Mouse (Mus musculus) bone marrow, adult 2 months (tissue): ENCODE results near the gene Capns2. TPM values are rescaled to one million over a fixed set of nuclear protein-coding genes. Genes with fewer than 3 reads are reported as not detected.

ENCODE experiments used
- H3K27ac ChIP-seq: fragments of 200-500 bp; 2 replicates; pipeline ENCODE4 v1.5.1; 2012; ENCODE audit warnings: low read depth, mild to moderate bottlenecking, control low read depth, inconsistent platforms, low read length; ENCODE audit not compliant: control insufficient read depth, poor library complexity, insufficient read depth
- H3K4me1 ChIP-seq: fragments of 200-500 bp; 2 replicates; pipeline ENCODE4 v1.6.1; 2011; ENCODE audit warnings: low read length; ENCODE audit not compliant: control insufficient read depth, insufficient read depth
- H3K4me3 ChIP-seq: fragments of 200-500 bp; replicated peaks from 2 replicates; pipeline ENCODE3; 2011; ENCODE audit warnings: mild to moderate bottlenecking, low read depth, low read length, control low read depth; ENCODE audit not compliant: control insufficient read depth
- CTCF ChIP-seq: fragments of 200-500 bp; IDR thresholded peaks from 2 replicates; pipeline ENCODE4 v1.5.1; 2011; ENCODE audit warnings: low read length, control low read depth; ENCODE audit not compliant: control insufficient read depth, insufficient read depth
- POLR2A ChIP-seq: fragments of 200-500 bp; IDR thresholded peaks from 2 replicates; pipeline ENCODE4 v1.6.1; 2011; ENCODE audit warnings: low read depth, mild to moderate bottlenecking, control low read depth, low read length, borderline replicate concordance; ENCODE audit not compliant: control insufficient read depth
- WGBS: fragments of 180-500 bp; shearing (Covaris S2); methylation state at CpG from one replicate; pipeline ENCODE4 v1.1.7; 2018; 5-methylcytosine and 5-hydroxymethylcytosine counted together
- polyA plus RNA-seq: library from polyadenylated mRNA; stranded (reverse); fragments of >200 nt; gene quantifications from 2 replicates; pipeline ENCODE4 v1.2.4, GENCODE M21; 2011; ENCODE audit warnings: low replicate concordance; ENCODE audit not compliant: missing spikeins, insufficient read depth, insufficient read length

The Capns2 gene
- polyA plus RNA-seq, 1 experiment, result 2.0 TPM

DNA sequence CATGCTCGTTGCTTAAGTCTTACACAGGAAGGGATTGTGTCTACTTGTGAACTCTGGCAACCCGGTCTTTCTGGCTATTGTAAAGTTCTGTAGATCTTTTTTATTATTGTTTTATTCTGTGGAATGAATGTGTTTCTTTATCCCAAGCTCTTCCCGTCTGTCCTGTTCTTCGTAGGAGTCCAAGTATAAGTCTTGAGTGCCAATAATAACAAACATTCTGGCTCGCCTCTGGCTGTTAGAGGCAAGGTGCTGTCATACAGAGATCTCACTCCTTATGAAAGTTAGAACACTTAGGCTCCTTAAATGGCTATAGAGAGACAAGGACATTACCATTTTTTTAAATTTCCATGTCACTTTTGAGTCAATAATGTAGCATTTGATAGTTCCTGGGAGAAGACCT, 4.6 kb upstream of the Capns2 start:
- Histone ChIP-seq H3K27ac (no peak overlapping the region), H3K4me1 (no peaks in the 10 kb centered on the region), H3K4me3 (no peak overlapping the region)
- TF ChIP-seq CTCF (no peak), POLR2A (no peak)
- WGBS, result 74% methylated on average over 5 of the region's 5 CpGs

DNA sequence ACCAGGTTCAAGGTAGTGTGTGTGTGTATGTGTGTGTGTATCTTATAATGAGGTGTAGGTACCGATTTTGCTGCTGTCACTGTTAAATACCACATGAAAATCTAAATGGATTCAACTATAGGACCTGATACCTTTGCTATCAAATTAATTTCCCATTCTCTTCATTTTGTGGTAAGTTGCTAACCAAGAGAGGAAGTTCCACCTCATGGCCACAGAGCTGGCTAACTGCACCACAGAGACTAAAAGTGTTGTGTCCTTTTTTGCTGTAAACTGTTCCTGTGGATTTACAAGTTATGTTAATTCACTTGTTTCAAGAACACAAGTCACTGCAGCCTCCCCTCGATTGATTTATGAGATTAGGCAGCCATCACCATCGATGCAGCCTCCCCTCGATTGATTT, 3.4 kb upstream of the Capns2 start:
- 27% methylated on average over 4 of the region's 4 CpGs for WGBS
- no peak overlapping the region for H3K27ac ChIP-seq
- no peak overlapping the region for H3K4me3 ChIP-seq
- H3K4me1 ChIP-seq, result no peaks in the 10 kb centered on the region
- TF ChIP-seq CTCF, result no peak
- no peak for TF ChIP-seq POLR2A

DNA sequence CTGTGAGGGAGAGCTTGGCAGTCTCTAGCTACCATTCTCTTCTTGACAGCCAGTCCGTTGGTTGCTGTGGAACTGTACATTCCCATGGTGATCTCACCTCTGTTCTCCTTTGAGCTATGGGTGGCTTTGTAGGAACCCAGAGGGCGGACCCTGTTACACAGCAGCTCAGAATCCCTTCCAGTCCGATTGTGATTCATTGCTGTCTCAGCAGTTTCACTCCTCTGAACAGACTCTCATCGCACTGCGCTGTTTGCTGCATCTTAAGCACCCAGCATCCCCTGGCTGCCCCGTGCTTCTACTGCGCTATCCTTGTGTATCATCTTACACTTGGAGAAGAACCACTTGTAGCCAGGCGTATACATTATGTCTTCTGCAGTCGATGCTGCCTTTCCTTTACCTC, 1.6 kb upstream of the Capns2 start:
- no peak overlapping the region for H3K4me3 ChIP-seq
- no peak for TF ChIP-seq POLR2A
- no peak for TF ChIP-seq CTCF
- WGBS, result 89% methylated on average over 9 of the region's 9 CpGs
- H3K4me1 ChIP-seq, result no peaks in the 10 kb centered on the region
- no peak overlapping the region for H3K27ac ChIP-seq

DNA sequence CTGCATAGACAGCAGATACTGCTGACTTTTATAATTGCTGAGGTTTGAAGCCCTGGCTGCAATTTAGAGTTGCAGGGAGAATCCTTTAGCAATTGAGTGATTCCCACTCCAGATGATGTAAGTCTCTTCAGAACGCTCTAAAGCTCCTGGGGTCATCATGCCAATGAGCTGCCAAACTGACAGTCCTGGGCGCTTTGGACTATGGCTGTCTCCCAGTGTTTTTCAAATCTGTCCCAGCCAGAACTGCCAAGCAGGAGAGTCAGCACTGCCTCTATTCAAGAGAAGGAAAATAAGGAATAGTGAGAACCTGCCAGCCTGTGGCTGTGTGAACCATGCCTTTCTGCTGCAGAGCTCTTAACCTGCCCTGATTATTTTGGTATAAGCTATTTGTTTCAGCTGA, 1.8 kb downstream of the Capns2 start:
- TF ChIP-seq CTCF (no peak), POLR2A (no peak)
- Histone ChIP-seq H3K4me1 (no peaks in the 10 kb centered on the region; the same call in 1 of the 2 replicates), H3K27ac (no peak overlapping the region), H3K4me3 (no peak overlapping the region)
- 83% methylated on average over 2 of the region's 2 CpGs for WGBS

DNA sequence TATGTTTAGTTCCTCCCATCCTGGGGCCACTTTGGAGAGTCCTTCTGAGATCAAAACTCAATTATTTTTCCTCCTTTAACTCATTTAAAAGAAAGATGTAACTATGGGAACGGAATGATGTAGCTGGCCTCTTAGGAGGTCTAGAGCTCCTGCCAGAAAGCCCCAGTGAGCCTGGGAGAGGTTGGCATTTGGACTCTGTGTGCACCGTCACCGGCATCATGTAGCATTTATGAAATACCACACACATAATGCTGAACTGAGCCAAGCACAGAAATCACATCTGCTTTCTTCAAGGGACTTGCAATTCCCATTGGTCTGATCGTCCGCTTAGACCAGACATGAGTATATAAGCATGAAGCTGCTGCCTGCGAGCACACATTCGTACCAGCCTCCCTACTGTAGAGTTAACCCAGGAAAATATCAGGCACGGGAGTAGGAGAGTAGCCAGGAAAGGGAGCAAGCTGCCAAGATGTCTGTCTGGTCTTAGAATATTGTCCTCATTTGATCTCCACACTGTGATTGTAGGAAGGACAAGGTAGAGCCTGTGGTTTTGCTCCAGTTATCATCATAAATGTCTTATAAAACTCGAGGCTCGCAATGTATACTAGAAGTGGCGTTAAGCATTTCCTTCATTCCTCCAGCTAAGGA, 2.4 kb downstream of the Capns2 start:
- no peak for TF ChIP-seq POLR2A
- TF ChIP-seq CTCF, result no peak
- no peak overlapping the region for H3K27ac ChIP-seq
- 85% methylated on average over 11 of the region's 11 CpGs for WGBS
- no peaks in the 10 kb centered on the region; the same call in 1 of the 2 replicates for H3K4me1 ChIP-seq
- H3K4me3 ChIP-seq, result no peak overlapping the region

DNA sequence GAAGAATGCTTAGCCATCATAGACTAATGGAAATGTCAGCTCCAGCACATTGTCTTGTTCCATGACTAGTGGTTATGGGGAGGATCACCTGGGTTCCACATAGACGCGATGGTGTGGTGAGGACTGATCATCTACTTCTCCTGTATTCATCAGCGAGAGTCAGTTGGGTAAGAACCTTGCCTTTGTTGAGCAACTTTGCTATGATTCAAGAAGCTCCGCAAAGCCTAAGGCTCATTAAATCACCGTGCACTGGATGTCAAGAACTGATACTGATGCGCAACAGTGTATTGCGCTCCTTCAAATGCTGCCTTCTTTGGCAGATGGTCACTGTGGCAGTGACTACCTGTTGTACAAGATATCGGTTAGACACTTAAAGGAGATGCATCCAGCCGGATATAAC, 5.3 kb downstream of the Capns2 start:
- 65% methylated on average over 9 of the region's 9 CpGs for WGBS
- no peaks in the 10 kb centered on the region; the same call in 1 of the 2 replicates for H3K4me1 ChIP-seq
- no peak overlapping the region for H3K27ac ChIP-seq
- TF ChIP-seq POLR2A (no peak), CTCF (no peak)
- no peak overlapping the region for H3K4me3 ChIP-seq

DNA sequence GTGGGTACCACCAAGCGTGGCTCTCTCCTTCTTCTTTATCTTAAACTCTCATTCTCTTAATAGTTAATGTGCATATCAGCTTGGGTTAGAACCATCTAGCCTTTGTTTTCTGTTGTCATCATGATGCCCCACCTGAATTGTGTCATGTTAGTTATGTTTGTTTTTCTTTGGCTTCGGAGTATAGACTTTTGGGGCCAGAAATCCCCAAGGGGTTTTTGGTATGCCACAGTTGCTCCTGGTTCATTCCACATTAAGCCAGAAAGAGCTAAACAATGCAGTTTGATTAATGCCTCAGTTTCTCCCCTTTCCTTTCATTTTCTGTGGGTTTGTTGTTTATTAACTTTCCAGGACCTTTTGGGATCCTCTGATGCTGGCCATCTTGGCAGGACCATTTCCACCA, 7.2 kb downstream of the Capns2 start:
- TF ChIP-seq CTCF (no peak), POLR2A (no peak)
- WGBS, result 88% methylated on average over 2 of the region's 2 CpGs
- no peak overlapping the region for H3K27ac ChIP-seq
- H3K4me3 ChIP-seq, result no peak overlapping the region
- no peaks in the 10 kb centered on the region; the same call in 1 of the 2 replicates for H3K4me1 ChIP-seq

DNA sequence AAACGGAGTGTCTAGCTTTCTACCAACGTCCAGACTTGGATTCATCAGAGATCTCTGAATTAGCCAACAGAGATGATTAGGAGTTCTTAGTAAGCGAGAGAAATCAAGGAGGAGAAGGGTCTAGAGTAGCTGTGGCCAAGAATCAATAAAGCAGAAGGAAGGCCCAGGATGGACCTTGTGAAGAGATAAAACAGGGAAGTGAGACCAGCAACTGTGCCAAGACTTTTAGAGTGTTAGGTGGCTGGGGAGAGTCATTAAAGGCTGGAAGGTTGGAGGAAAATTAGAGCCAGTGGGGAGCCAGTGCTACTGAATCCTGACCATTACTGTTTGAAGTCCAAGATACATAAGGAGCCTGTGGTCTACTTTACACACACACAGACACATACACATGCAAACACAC, 10.3 kb downstream of the Capns2 start:
- no peaks in the 10 kb centered on the region; the same call in 1 of the 2 replicates for H3K4me1 ChIP-seq
- H3K27ac ChIP-seq, result no peak overlapping the region
- no peak overlapping the region for H3K4me3 ChIP-seq
- WGBS, result 67% methylated on average over 3 of the region's 3 CpGs
- TF ChIP-seq POLR2A (no peak), CTCF (no peak)

DNA sequence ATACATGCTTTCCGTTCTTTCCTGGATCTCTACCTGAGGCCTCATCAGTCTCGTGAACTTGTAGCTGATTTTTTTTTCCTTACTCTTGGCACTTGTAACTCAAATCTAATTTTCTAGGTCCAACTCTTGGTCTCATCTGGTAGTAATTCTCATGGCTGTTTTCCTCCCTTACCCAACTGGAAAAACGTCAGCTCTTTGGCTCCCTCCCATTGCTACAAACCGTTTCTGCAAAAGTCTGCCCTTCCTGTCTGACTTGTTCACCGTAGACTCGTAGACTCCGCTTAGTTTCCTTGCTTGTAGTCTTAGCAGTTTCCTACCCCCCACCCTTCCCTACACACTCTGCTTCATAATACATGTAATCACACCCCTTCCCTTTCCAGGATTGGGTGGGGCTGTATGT, 12.2 kb downstream of the Capns2 start:
- no peak for TF ChIP-seq POLR2A
- no peak for TF ChIP-seq CTCF
- H3K27ac ChIP-seq, result no peak overlapping the region
- H3K4me1 ChIP-seq, result no peaks in the 10 kb centered on the region
- 76% methylated on average over 7 of the region's 7 CpGs for WGBS
- H3K4me3 ChIP-seq, result no peak overlapping the region
